Mouse (Mus musculus) thymus, postnatal 36 days (tissue): ENCODE results near the gene Psors1c2.
A peak's percentile ranks its signal among the peaks of the same experiment; 100 is the strongest.

Source experiments
- DNase-seq, 2 experiments: peaks; one replicate each; pipeline ENCODE4 v3.0.0; 2022; ENCODE audit warnings: mixed read lengths in 2 of 2

Psors1c2 gene

GRCm38 (mm10) chr17:35558216-35558615, 25.2 kb downstream of the Psors1c2 start:
- no peak for DNase-seq

GRCm38 (mm10) chr17:35567150-35567549, 34.1 kb downstream of the Psors1c2 start, which contains the start of gene 2300002M23Rik:
Gene 2300002M23Rik, plus strand, starts transcription at chr17:35567450.
- DNase-seq = no peak

- DNase-seq = no peak
Observed at GRCm38 (mm10) chr17:35567767-35568166, 34.8 kb downstream of the Psors1c2 start.

- peak; percentile 19 to 30 for DNase-seq
Observed at GRCm38 (mm10) chr17:35569091-35569944, 36.3 kb downstream of the Psors1c2 start.

GRCm38 (mm10) chr17:35570836-35571235, 37.8 kb downstream of the Psors1c2 start:
- DNase-seq = no peak

- no peak for DNase-seq
Observed at GRCm38 (mm10) chr17:35571477-35571876, 38.5 kb downstream of the Psors1c2 start.

- DNase-seq = peak; percentile 69 to 77
Observed at GRCm38 (mm10) chr17:35578211-35578610, 45.2 kb downstream of the Psors1c2 start.

GRCm38 (mm10) chr17:35582900-35583299, 49.9 kb downstream of the Psors1c2 start:
- DNase-seq = no peak
